Mouse (Mus musculus) urinary bladder, postnatal 10 days (tissue): ENCODE measurements around the gene Dner.

Experiments
- DNase-seq: peaks from one replicate; pipeline ENCODE4 v3.0.0; 2022; ENCODE audit warnings: low spot score

Gene Dner

GRCm38 (mm10) chr1:84695517-84696411 is at the start of gene Dner:
Gene Dner (minus strand): TSS chr1:84696221.
- peak; percentile 18 for DNase-seq

GRCm38 (mm10) chr1:84742156-84742555 is 46.1 kb upstream of the Dner start:
- DNase-seq: no peak

GRCm38 (mm10) chr1:84740080-84740479 is 44.1 kb upstream of the Dner start:
- no peak for DNase-seq

GRCm38 (mm10) chr1:84737097-84737496 is 41.1 kb upstream of the Dner start:
- DNase-seq: no peak

- DNase-seq: no peak
Observed at GRCm38 (mm10) chr1:84733799-84734198, 37.8 kb upstream of the Dner start.

GRCm38 (mm10) chr1:84731763-84732162 is 35.7 kb upstream of the Dner start:
- DNase-seq: no peak

- no peak for DNase-seq
Observed at GRCm38 (mm10) chr1:84722841-84723240, 26.8 kb upstream of the Dner start.

GRCm38 (mm10) chr1:84722371-84722770 is 26.4 kb upstream of the Dner start:
- DNase-seq: no peak

GRCm38 (mm10) chr1:84721942-84722341 is 25.9 kb upstream of the Dner start:
- no peak for DNase-seq

- DNase-seq: no peak
Observed at GRCm38 (mm10) chr1:84709810-84710785, 14.1 kb upstream of the Dner start.

- no peak for DNase-seq
Observed at GRCm38 (mm10) chr1:84709406-84709805, 13.4 kb upstream of the Dner start.

GRCm38 (mm10) chr1:84700254-84700653 is 4.2 kb upstream of the Dner start:
- DNase-seq: no peak

GRCm38 (mm10) chr1:84697136-84697535 is 1.1 kb upstream of the Dner start:
- DNase-seq: no peak

- DNase-seq: no peak
Observed at GRCm38 (mm10) chr1:84694688-84695474, 1.1 kb downstream of the Dner start.

- DNase-seq: no peak
Observed at GRCm38 (mm10) chr1:84677910-84678309, 18.1 kb downstream of the Dner start.

GRCm38 (mm10) chr1:84668100-84668846 is 27.7 kb downstream of the Dner start:
- DNase-seq: no peak

GRCm38 (mm10) chr1:84667660-84668059 is 28.4 kb downstream of the Dner start:
- DNase-seq: no peak

GRCm38 (mm10) chr1:84664377-84665118 is 31.5 kb downstream of the Dner start:
- no peak for DNase-seq

GRCm38 (mm10) chr1:84646781-84647180 is 49.2 kb downstream of the Dner start:
- no peak for DNase-seq

- DNase-seq: no peak
Observed at GRCm38 (mm10) chr1:84640463-84640862, 55.6 kb downstream of the Dner start.
